Mouse (Mus musculus) 3T3-L1 (cell line): ENCODE measurements around the gene Ccdc15.

ENCODE experiments used
- DNase-seq: peaks from one replicate; pipeline ENCODE4 v3.0.0-alpha.2; 2015; ENCODE audit warnings: low read depth, low spot score

Ccdc15 gene

GRCm38 (mm10) chr9:37232201-37233195, 115.7 kb downstream of the Ccdc15 start:
- DNase-seq = peak; percentile 79

- no peak for DNase-seq
Observed at GRCm38 (mm10) chr9:37230486-37231195, 117.6 kb downstream of the Ccdc15 start.

DNA sequence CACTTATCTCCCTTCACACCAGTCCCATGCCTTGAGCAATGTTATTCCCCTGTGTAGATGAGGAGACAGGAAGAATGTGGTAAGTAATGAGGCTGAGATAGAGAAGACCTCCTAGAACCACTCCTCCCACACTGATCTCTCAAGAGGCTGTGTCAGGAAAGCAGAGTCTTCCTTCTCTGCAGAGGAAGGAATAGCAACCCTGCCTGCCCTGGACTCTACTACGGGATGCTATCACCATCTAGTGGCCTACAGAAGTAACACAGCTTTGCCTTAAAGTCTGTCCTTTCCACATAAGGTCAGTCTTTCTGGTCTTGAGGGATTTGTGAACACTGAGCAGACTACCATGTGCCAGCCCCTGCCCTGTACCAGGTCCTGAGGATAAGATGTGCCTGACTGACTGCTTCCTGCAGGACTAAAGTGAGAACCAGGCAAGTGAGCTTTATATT, 118.3 kb downstream of the Ccdc15 start:
- DNase-seq = peak; percentile 83
